Mouse (Mus musculus) stomach, embryonic 14.5 days (tissue): ENCODE measurements around the gene C1qtnf5. TPM values are rescaled to one million over a fixed set of nuclear protein-coding genes. Genes with fewer than 3 reads are reported as not detected.
A peak's percentile ranks its signal among the peaks of the same experiment; 100 is the strongest.

ENCODE experiments used
- ATAC-seq: fragments of 200-750 bp; cut with Nextera tagmentation; 2 replicates; pipeline ENCODE4 v1.8.0; 2017; ENCODE audit warnings: low read depth, moderate TSS enrichment; ENCODE audit not compliant: insufficient number of reproducible peaks, insufficient read depth, low FRiP score
- H3K27ac ChIP-seq: fragments of 300-500 bp; sonication (generic); 2 replicates; pipeline ENCODE4 v1.5.1; 2014; ENCODE audit warnings: mild to moderate bottlenecking, low read length, moderate library complexity, mixed read lengths
- H3K27me3 ChIP-seq: fragments of 300-500 bp; sonication (generic); 2 replicates; pipeline ENCODE4 v1.6.1; 2014; ENCODE audit warnings: low read length, control low read depth, mixed read lengths; ENCODE audit not compliant: control insufficient read depth, insufficient read depth
- H3K36me3 ChIP-seq: fragments of 300-500 bp; sonication (generic); 2 replicates; pipeline ENCODE4 v1.6.1; 2014; ENCODE audit warnings: mild to moderate bottlenecking, control low read depth, low read length, moderate library complexity, mixed read lengths; ENCODE audit not compliant: control insufficient read depth, insufficient read depth
- H3K4me1 ChIP-seq: fragments of 300-500 bp; sonication (generic); 2 replicates; pipeline ENCODE4 v1.6.1; 2014; ENCODE audit warnings: low read length, control low read depth, mixed read lengths; ENCODE audit not compliant: control insufficient read depth, insufficient read depth
- H3K4me2 ChIP-seq: fragments of 300-500 bp; sonication (generic); replicated peaks from 2 replicates; pipeline ENCODE4 v1.6.1; 2014; ENCODE audit warnings: low read depth, low read length, control low read depth
- H3K4me3 ChIP-seq: fragments of 300-500 bp; sonication (generic); 2 replicates; pipeline ENCODE4 v1.5.1; 2014; ENCODE audit warnings: low read depth, low read length, control low read depth
- H3K9ac ChIP-seq: fragments of 300-500 bp; sonication (generic); replicated peaks from 2 replicates; pipeline ENCODE4 v1.6.1; 2014; ENCODE audit warnings: low read depth, mild to moderate bottlenecking, control low read depth, low read length, moderate library complexity, mixed read lengths
- H3K9me3 ChIP-seq: fragments of 300-500 bp; sonication (generic); 2 replicates; pipeline ENCODE4 v1.6.1; 2016; ENCODE audit warnings: low read depth, low read length, control low read depth; ENCODE audit not compliant: control insufficient read depth
- WGBS: fragments of 180-500 bp; shearing (Covaris S2); extraction: QIAGEN DNeasy Blood & Tissue Kit; methylation state at CpG from one replicate; pipeline ENCODE4 v1.1.7; 2014; 5-methylcytosine and 5-hydroxymethylcytosine counted together
- polyA plus RNA-seq: library from polyadenylated mRNA; unstranded; fragments of >200 nt; fragmentation: Nextera tagmentation; extraction: Ambion mirVana; gene quantifications from 2 replicates; pipeline ENCODE4 v1.2.1, GENCODE M21; 2014

C1qtnf5 gene
- polyA plus RNA-seq, 1 experiment from 2014 or later, result 2.8 TPM

GRCm38 (mm10) chr9:44126746-44127145 lies 19.7 kb downstream of the C1qtnf5 start:
- Histone ChIP-seq H3K27ac (no peak overlapping the region; the same call in 1 of the 2 replicates), H3K27me3 (no peaks in the 10 kb centered on the region), H3K4me1 (peaks cover 20% of the 10 kb centered on the region), H3K4me2 (no peak overlapping the region), H3K4me3 (no peak overlapping the region), H3K9me3 (no peaks in the 10 kb centered on the region), H3K36me3 (no peaks in the 10 kb centered on the region), H3K9ac (no peak overlapping the region)
- ATAC-seq, result no peak
- WGBS, result 90% methylated on average over 3 of the region's 3 CpGs

- no peak overlapping the region for H3K4me2 ChIP-seq
- H3K9ac ChIP-seq, result no peak overlapping the region
- no peak overlapping the region for H3K27ac ChIP-seq
- H3K27me3 ChIP-seq, result no peaks in the 10 kb centered on the region
- 66% methylated on average over 3 of the region's 3 CpGs for WGBS
- peaks cover 21% of the 10 kb centered on the region for H3K4me1 ChIP-seq
- H3K36me3 ChIP-seq, result no peaks in the 10 kb centered on the region
- H3K9me3 ChIP-seq, result no peaks in the 10 kb centered on the region
- ATAC-seq, result no peak
- no peak overlapping the region for H3K4me3 ChIP-seq
Observed at GRCm38 (mm10) chr9:44127351-44127801, 20.3 kb downstream of the C1qtnf5 start.

- Histone ChIP-seq H3K36me3 (no peaks in the 10 kb centered on the region), H3K9ac (0 out of 2 replicates have a peak overlapping the region, but pooled peaks have one; percentile 14), H3K4me1 (peaks cover 33% of the 10 kb centered on the region), H3K4me2 (peak overlapping the region; percentile 53), H3K27ac (peak overlapping the region; percentile 84), H3K9me3 (no peaks in the 10 kb centered on the region), H3K27me3 (no peaks in the 10 kb centered on the region), H3K4me3 (peak overlapping the region; percentile 22)
- WGBS, result 4% methylated on average over 9 of the region's 9 CpGs
- ATAC-seq, result no peak
Observed at GRCm38 (mm10) chr9:44129633-44130032, 22.6 kb downstream of the C1qtnf5 start.

- H3K27me3 ChIP-seq, result no peaks in the 10 kb centered on the region
- H3K4me2 ChIP-seq, result peak overlapping the region; percentile 53
- peak overlapping the region; percentile 84 for H3K27ac ChIP-seq
- whole genome bisulfite sequencing, result under 1% methylated on average over 27 of the region's 27 CpGs
- ATAC-seq, result peak; percentile 46; the same call in 1 of the 2 replicates
- H3K36me3 ChIP-seq, result no peaks in the 10 kb centered on the region
- no peaks in the 10 kb centered on the region for H3K9me3 ChIP-seq
- peaks cover 35% of the 10 kb centered on the region for H3K4me1 ChIP-seq
- H3K9ac ChIP-seq, result 0 out of 2 replicates have a peak overlapping the region, but pooled peaks have one; percentile 14
- peak overlapping the region; percentile 22 for H3K4me3 ChIP-seq
Observed at GRCm38 (mm10) chr9:44130034-44130433, 23.0 kb downstream of the C1qtnf5 start.

- Histone ChIP-seq H3K9me3 (no peaks in the 10 kb centered on the region), H3K36me3 (no peaks in the 10 kb centered on the region), H3K27ac (peak overlapping the region; percentile 84), H3K4me2 (peak overlapping the region; percentile 53), H3K9ac (no peak overlapping the region), H3K4me1 (peaks cover 41% of the 10 kb centered on the region), H3K27me3 (no peaks in the 10 kb centered on the region), H3K4me3 (peak overlapping the region; percentile 22; the same call in 1 of the 2 replicates)
- WGBS, result 25% methylated on average over 19 of the region's 19 CpGs
- peak; percentile 10; the same call in 1 of the 2 replicates for ATAC-seq
Observed at GRCm38 (mm10) chr9:44130581-44131275, 23.7 kb downstream of the C1qtnf5 start.

GRCm38 (mm10) chr9:44131276-44131590 lies 24.2 kb downstream of the C1qtnf5 start:
- Histone ChIP-seq H3K4me2 (0 out of 2 replicates have a peak overlapping the region, but pooled peaks have one; percentile 53), H3K9ac (no peak overlapping the region), H3K4me1 (peaks cover 45% of the 10 kb centered on the region), H3K9me3 (no peaks in the 10 kb centered on the region), H3K4me3 (no peak overlapping the region), H3K27me3 (no peaks in the 10 kb centered on the region), H3K36me3 (no peaks in the 10 kb centered on the region), H3K27ac (peak overlapping the region; percentile 84)
- 56% methylated on average over 7 of the region's 7 CpGs for WGBS
- ATAC-seq, result no peak

GRCm38 (mm10) chr9:44132200-44132599 lies 25.2 kb downstream of the C1qtnf5 start:
- peaks cover 46% of the 10 kb centered on the region for H3K4me1 ChIP-seq
- H3K27ac ChIP-seq, result no peak overlapping the region

GRCm38 (mm10) chr9:44133287-44133686 lies 26.2 kb downstream of the C1qtnf5 start:
- no peak for ATAC-seq
- Histone ChIP-seq H3K4me2 (peak overlapping the region; percentile 82), H3K4me1 (peaks cover 46% of the 10 kb centered on the region), H3K27me3 (no peaks in the 10 kb centered on the region), H3K9ac (no peak overlapping the region), H3K4me3 (peak overlapping the region; percentile 62), H3K36me3 (no peaks in the 10 kb centered on the region), H3K27ac (peak overlapping the region; percentile 70; the same call in 1 of the 2 replicates), H3K9me3 (no peaks in the 10 kb centered on the region)
- WGBS, result 17% methylated on average over 2 of the region's 2 CpGs

More at GRCm38 (mm10) chr9:44132200-44132599, 25.2 kb downstream of the C1qtnf5 start:
- Histone ChIP-seq H3K4me2 (no peak overlapping the region), H3K36me3 (no peaks in the 10 kb centered on the region), H3K27me3 (no peaks in the 10 kb centered on the region), H3K9me3 (no peaks in the 10 kb centered on the region), H3K9ac (no peak overlapping the region), H3K4me3 (no peak overlapping the region)
- ATAC-seq, result no peak
- WGBS, result 59% methylated on average over 5 of the region's 5 CpGs
